Mouse (Mus musculus) left cerebral cortex, adult 8-10 months (tissue): ENCODE data around the gene Six1. TPM values are rescaled to one million over a fixed set of nuclear protein-coding genes. Genes with fewer than 3 reads are reported as not detected.
"Not testable (repeated sequence)": the region's sequence is repeated elsewhere in the genome, so short reads cannot be mapped to it uniquely, and the experiment has no call there.

Source experiments
- DNase-seq, 2 experiments: peaks; one replicate each; pipeline ENCODE4 v3.0.0; 2022; ENCODE audit warnings: low spot score in 2 of 2
- total RNA-seq, 4 experiments: library from RNA; stranded (reverse); gene quantifications; 2 replicates each; pipeline ENCODE4 v1.2.4; 2022

Gene Six1
- under 1 TPM in 3 of 4 experiments, not detected in 1; 0.25 to 0.70 (median 0.65) TPM for total RNA-seq

- no peak for DNase-seq
Observed at GRCm38 (mm10) chr12:73053668-73054241, at the start of gene Six1. TSS of gene Six1 (minus strand) at chr12:73053887.

DNA sequence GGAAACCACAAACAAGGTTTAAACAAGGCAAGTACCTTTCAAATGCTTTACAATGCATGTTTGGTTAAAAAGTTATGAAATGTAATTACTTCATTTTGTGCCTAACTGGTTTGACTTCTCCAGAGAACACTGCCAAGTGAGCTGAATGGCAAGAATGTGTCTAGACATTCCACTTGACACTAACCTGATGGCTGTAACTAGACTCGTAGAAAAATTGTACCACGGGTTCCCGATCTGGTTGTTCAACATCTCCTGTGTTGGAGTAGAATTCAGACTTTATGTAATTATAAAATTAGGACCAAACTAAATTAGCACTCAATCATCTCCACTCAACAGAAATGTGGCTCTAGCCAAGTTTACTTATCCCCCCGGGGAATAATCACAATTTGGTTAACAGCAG is 44.9 kb upstream of the Six1 start:
- DNase-seq: no peak

DNA sequence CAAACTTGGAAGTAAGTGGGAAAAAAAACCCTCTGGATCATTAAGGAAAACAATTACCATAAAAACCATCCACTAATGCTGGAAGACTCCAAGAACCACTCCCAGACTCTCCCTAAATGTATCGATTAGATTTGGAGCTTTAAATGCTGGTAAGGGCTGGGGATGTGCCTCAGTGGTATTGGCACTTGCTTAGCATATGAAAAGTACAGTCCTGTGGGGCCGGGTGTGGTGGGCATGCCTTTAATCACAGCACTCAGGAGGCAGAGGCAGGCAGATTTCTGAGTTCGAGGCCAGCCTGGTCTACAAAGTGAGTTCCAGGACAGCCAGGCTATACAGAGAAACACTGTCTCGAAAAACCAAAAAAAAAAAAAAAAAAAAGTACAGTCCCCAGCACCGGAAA is 42.5 kb upstream of the Six1 start:
- not testable (repeated sequence) for DNase-seq

GRCm38 (mm10) chr12:73094605-73095004 is 40.9 kb upstream of the Six1 start:
- no peak for DNase-seq

DNA sequence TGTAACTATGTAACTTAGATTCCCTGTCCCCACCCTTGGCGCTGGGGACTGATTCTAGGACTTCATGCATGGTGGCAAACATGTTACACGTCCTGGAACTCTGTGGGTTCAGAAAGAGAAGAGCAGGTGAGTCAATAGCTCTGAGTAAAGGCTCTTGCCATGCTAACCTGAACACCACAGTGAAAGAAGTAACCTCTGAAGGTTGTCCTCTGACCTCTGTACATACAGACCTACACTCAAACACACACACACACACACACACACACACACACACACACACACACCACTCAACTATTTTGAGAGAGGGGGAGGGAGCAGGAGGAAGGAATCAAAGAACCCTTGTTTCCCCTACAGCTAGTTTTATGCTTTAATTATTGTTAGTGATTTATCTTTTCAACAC is 40.5 kb upstream of the Six1 start:
- DNase-seq: no peak

- DNase-seq: no peak
Observed at GRCm38 (mm10) chr12:73090672-73091335, 37.1 kb upstream of the Six1 start.

- DNase-seq: no peak
Observed at GRCm38 (mm10) chr12:73088911-73089310, 35.2 kb upstream of the Six1 start.

GRCm38 (mm10) chr12:73088500-73088899 is 34.8 kb upstream of the Six1 start:
- DNase-seq: no peak

GRCm38 (mm10) chr12:73087086-73087485 is 33.4 kb upstream of the Six1 start:
- DNase-seq: no peak

- DNase-seq: no peak
Observed at GRCm38 (mm10) chr12:73085739-73086630, 32.3 kb upstream of the Six1 start.

DNA sequence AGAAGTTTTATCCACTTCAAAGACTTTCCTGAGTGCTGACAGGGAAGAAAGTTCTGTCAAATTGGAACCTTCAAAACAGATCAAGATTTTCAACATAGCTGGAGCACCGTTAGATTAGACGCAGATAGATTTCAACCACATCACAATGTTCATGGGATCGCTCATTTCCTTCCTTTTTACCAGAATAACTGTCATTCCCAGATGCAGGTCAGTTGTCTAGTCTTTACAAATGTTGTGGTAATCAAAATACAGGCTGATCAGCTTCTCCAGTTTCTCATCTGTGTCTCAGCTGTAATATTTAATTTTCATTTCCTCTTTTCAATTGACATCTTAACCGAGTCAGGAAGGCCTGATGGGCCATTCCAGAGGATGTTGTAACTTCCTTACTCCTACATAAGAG is 30.1 kb upstream of the Six1 start:
- DNase-seq: no peak

- not testable (repeated sequence) for DNase-seq
Observed at GRCm38 (mm10) chr12:73081828-73082227, 28.1 kb upstream of the Six1 start.

DNA sequence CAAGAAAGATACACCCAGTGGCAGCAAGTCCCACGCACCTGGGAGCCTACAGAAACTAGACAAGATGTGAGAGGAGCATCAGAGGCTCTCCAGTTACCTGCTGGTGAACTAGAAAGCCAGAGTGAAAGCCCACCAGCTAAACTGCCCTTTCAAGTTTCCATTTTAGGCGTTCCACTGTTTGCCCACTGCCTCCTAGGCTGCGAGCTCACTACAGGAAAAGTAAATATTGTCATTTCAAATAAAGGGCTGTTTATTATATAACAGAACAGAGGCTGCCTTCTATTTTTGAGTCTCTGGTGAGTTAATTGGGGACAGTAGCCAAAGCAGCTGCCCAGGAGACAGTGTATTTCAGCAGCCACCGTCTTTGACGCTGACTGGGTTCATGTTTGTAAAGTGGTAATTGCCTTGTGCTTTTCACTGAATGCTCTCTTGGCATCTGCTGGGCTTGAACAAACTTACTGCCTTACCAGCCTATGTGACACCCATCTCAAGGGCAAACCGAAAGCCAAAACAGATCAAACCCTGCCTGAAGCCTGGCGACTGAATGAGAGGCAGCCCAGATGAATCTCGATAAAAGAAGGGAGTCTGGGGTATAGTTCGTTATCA is 7.2 kb upstream of the Six1 start:
- no peak for DNase-seq

- no peak for DNase-seq
Observed at GRCm38 (mm10) chr12:73057492-73057891, 3.8 kb upstream of the Six1 start.

GRCm38 (mm10) chr12:73055451-73055850 is 1.8 kb upstream of the Six1 start:
- no peak for DNase-seq

- no peak for DNase-seq
Observed at GRCm38 (mm10) chr12:73054576-73055185, 994 bp upstream of the Six1 start.

DNA sequence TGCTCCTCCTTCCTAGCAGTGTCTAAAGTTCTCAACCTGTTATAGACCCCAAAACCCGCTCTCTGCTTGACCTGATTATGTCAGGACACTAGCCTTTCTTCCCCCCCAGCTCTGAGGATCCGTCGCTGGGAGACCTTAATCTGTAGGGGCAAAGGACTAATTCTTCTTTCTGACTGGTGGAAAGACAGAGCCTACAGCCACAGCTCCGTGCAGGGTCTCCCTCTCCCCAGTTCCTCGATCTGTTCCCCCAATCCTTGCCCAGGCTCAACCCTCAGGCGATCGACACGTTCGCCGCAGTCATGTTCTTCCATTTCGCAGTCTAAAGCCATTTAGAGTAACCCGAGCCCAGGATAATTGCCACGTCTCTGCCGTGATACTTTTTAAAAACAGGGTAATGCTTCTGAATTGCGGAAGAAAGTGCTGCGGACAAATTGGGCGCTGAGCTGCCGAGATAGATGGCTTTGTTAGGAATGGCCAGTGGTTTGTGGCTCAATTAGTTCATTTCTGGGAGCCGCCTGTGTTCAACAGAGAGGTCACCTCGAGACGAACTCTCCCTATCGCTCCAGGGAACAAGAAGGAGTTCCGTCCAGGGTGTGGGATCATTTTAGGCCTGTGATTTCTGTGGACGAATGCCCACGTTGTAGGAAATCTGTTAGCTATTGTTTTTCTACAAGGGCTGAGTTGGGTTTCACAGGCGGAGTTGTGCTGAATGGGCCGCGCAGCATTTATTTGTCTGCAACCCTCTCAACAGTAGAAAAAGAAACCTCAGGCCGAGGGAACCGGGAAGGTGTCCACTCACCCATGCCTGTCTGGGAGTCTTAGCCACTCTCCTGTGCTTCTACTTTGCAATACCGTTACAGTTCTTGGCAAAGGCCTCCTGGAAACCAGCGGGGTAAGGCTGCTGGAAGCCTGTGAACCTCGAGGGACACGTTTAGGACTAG is 766 bp downstream of the Six1 start:
- DNase-seq: no peak

GRCm38 (mm10) chr12:73052036-73052650 is 1.5 kb downstream of the Six1 start:
- DNase-seq: no peak

DNA sequence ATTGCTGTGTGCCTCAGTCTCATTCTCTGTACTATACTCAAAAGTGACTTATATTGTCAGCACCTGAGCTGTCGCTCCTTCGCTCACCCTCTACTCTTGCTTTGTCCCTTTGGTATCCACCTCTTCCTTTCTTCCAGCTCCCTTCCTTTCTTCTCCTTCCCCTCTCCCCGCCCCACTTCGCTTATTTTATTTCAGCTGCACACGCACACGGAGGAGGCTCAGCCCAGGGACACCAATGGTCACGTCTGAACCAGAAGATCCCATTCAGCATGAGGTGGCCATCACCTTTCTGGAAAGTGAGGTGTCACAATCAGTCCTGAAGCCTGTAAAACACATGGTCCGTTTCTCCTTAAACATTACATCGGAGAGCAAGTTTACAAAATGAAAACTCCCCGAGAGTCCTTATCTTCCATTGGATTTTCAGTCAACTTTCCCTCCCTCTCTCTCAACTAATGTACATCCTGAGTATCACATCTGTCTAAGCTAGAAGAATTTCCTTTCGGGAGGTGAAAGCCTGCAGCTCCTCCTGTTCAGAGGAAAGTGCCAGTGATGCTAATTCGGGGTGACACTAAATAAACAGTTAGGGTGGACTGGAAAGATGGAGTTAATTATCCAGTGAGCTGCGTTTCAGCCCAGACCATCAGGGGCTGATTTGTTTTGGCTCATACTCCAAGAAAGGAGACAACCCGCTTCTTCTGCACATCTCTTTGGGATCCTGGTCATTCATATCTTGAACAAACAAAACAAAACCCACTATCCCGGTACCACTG is 2.7 kb downstream of the Six1 start:
- no peak for DNase-seq
